Mouse (Mus musculus): ENCODE data around the gene Sv2a. TPM values are rescaled to one million over a fixed set of nuclear protein-coding genes. Genes with fewer than 3 reads are reported as not detected.
A peak's percentile ranks its signal among the peaks of the same experiment; 100 is the strongest.

Gene Sv2a
- polyA plus RNA-seq, 1 experiment: 315 TPM

- DNase-seq (ENCODE audit: extremely low spot score in 1 of 2, low spot score in 1 of 2): peak; percentile 88 to 99
These were observed 59.2 kb downstream of the Sv2a start, which contains the start of gene Hist2h2aa2 for GRCm38 (mm10) chr3:96239949-96240798. TSS of gene Hist2h2aa2 (minus strand) at chr3:96240276.

GRCm38 (mm10) chr3:96240799-96241197, 59.8 kb downstream of the Sv2a start:
- DNase-seq (ENCODE audit: extremely low spot score in 1 of 2, low spot score in 1 of 2): no peak

GRCm38 (mm10) chr3:96243921-96244572, 63.1 kb downstream of the Sv2a start:
- DNase-seq (ENCODE audit: extremely low spot score in 1 of 2, low spot score in 1 of 2): no peak

Other genes with a start within 250 kb of the Sv2a start
- gene Plekho1, start 185.2 kb upstream of the Sv2a start, polyA plus RNA-seq (2012; rRNA removed): 131 and 156 TPM in 2 replicates
- gene Vps45, start 122.7 kb upstream of the Sv2a start, polyA plus RNA-seq (2012; rRNA removed): 32.7 and 33.0 TPM in 2 replicates
- gene Otud7b, start 76.6 kb upstream of the Sv2a start, polyA plus RNA-seq (2012; rRNA removed): 16.2 and 17.6 TPM in 2 replicates
- gene Mtmr11, start 19.1 kb upstream of the Sv2a start, polyA plus RNA-seq (2012; rRNA removed): 21.3 and 25.7 TPM in 2 replicates
- gene Sf3b4, start 8.8 kb upstream of the Sv2a start, polyA plus RNA-seq (2012; rRNA removed): 56.5 and 61.5 TPM in 2 replicates
- 34.8 and 36.6 TPM in 2 replicates for gene Bola1, start 38.6 kb downstream of the Sv2a start, polyA plus RNA-seq (2012; rRNA removed)
- 0.71 and 2.0 TPM in 2 replicates for gene Hist2h2ab, start 38.7 kb downstream of the Sv2a start, polyA plus RNA-seq (2012; rRNA removed)
- gene Hist2h2ac, start 39.7 kb downstream of the Sv2a start, polyA plus RNA-seq (2012; rRNA removed): 0.80 and 1.9 TPM in 2 replicates
- 10.5 and 12.2 TPM in 2 replicates for gene Hist2h2be, start 40.0 kb downstream of the Sv2a start, polyA plus RNA-seq (2012; rRNA removed)
- gene Hist2h3c2, start 58.0 kb downstream of the Sv2a start, polyA plus RNA-seq (2012; rRNA removed): 14.1 and 17.1 TPM in 2 replicates
- gene Hist2h2aa2, start 59.1 kb downstream of the Sv2a start, polyA plus RNA-seq (2012; rRNA removed): 6.9 TPM in 1 of 2 replicates, not detected in the other
- 146 and 222 TPM in 2 replicates for gene Hist2h2aa1, start 64.3 kb downstream of the Sv2a start, polyA plus RNA-seq (2012; rRNA removed)
- not detected in 2 replicates for gene Hist2h3c1, start 65.5 kb downstream of the Sv2a start, polyA plus RNA-seq (2012; rRNA removed)
- gene Hist2h4, start 82.2 kb downstream of the Sv2a start, polyA plus RNA-seq (2012; rRNA removed): 3.3 and 3.9 TPM in 2 replicates
- 7.3 and 8.1 TPM in 2 replicates for gene Hist2h3b, start 87.5 kb downstream of the Sv2a start, polyA plus RNA-seq (2012; rRNA removed)
- 1.3 and 2.0 TPM in 2 replicates for gene Hist2h2bb, start 88.6 kb downstream of the Sv2a start, polyA plus RNA-seq (2012; rRNA removed)
- gene Fcgr1, start 112.8 kb downstream of the Sv2a start, polyA plus RNA-seq (2012; rRNA removed): 3.0 and 4.8 TPM in 2 replicates

Data from frontal cortex, adult 2 months (tissue).